Mouse (Mus musculus): ENCODE data around the gene Dgcr8. TPM values are rescaled to one million over a fixed set of nuclear protein-coding genes. Genes with fewer than 3 reads are reported as not detected.
A peak's percentile ranks its signal among the peaks of the same experiment; 100 is the strongest.

Dgcr8 gene
- polyA plus RNA-seq, 1 experiment from 2014 or later, result 20.3 TPM

- no peak within 1 kb of the TSS for H3K9ac ChIP-seq (ENCODE audit: low read length)
- ATAC-seq (replicated peaks; ENCODE audit: extremely low read depth, insufficient read depth, low FRiP score), result no peak
- no peaks in the 10 kb centered on the region for H3K4me1 ChIP-seq (ENCODE audit: control insufficient read depth, insufficient read depth, low read length)
- WGBS, result 88% methylated on average over 2 of the region's 2 CpGs
- peaks cover 81% of the 10 kb centered on the region for H3K36me3 ChIP-seq (ENCODE audit: control insufficient read depth, insufficient read depth)
- H3K4me3 ChIP-seq (ENCODE audit: low read length), result no peak within 1 kb of the TSS
- H3K27ac ChIP-seq (ENCODE audit: low read length), result no peak within 1 kb of the TSS
- no peaks in the 10 kb centered on the region for H3K27me3 ChIP-seq (ENCODE audit: control insufficient read depth, insufficient read depth, low read length)
- H3K9me3 ChIP-seq (replicated peaks; ENCODE audit: control insufficient read depth, low read length), result no peaks in the 10 kb centered on the region
- H3K4me2 ChIP-seq (ENCODE audit: low read depth, low read length), result no peak within 1 kb of the TSS
Measured at GRCm38 (mm10) chr16:18258221-18258620, 30.8 kb downstream of the Dgcr8 start, which contains the start of gene Gm49776. TSS of gene Gm49776 (minus strand) at chr16:18258321.

GRCm38 (mm10) chr16:18253866-18254265 lies 35.2 kb downstream of the Dgcr8 start:
- Histone ChIP-seq H3K27me3 (ENCODE audit: control insufficient read depth, insufficient read depth, low read length) (no peaks in the 10 kb centered on the region), H3K4me3 (ENCODE audit: low read length) (no peak overlapping the region), H3K9ac (ENCODE audit: low read length) (no peak overlapping the region), H3K4me1 (ENCODE audit: control insufficient read depth, insufficient read depth, low read length) (peaks cover 17% of the 10 kb centered on the region), H3K9me3 (replicated peaks; ENCODE audit: control insufficient read depth, low read length) (no peaks in the 10 kb centered on the region), H3K27ac (ENCODE audit: low read length) (no peak overlapping the region), H3K4me2 (ENCODE audit: low read depth, low read length) (no peak overlapping the region), H3K36me3 (ENCODE audit: control insufficient read depth, insufficient read depth) (peaks cover 64% of the 10 kb centered on the region)
- no peak for ATAC-seq (replicated peaks; ENCODE audit: extremely low read depth, insufficient read depth, low FRiP score)
- 80% methylated on average over 1 of the region's 1 CpGs for WGBS

GRCm38 (mm10) chr16:18252736-18253135 lies 36.3 kb downstream of the Dgcr8 start:
- H3K27ac ChIP-seq (ENCODE audit: low read length), result no peak overlapping the region
- whole genome bisulfite sequencing, result 77% methylated on average over 6 of the region's 6 CpGs
- H3K27me3 ChIP-seq (ENCODE audit: control insufficient read depth, insufficient read depth, low read length), result no peaks in the 10 kb centered on the region
- peaks cover 54% of the 10 kb centered on the region for H3K36me3 ChIP-seq (ENCODE audit: control insufficient read depth, insufficient read depth)
- no peak overlapping the region for H3K4me3 ChIP-seq (ENCODE audit: low read length)
- peaks cover 17% of the 10 kb centered on the region for H3K4me1 ChIP-seq (ENCODE audit: control insufficient read depth, insufficient read depth, low read length)
- H3K9me3 ChIP-seq (replicated peaks; ENCODE audit: control insufficient read depth, low read length), result no peaks in the 10 kb centered on the region
- H3K9ac ChIP-seq (ENCODE audit: low read length), result no peak overlapping the region
- no peak for ATAC-seq (replicated peaks; ENCODE audit: extremely low read depth, insufficient read depth, low FRiP score)
- no peak overlapping the region for H3K4me2 ChIP-seq (ENCODE audit: low read depth, low read length)

- no peak for ATAC-seq (replicated peaks; ENCODE audit: extremely low read depth, insufficient read depth, low FRiP score)
- peak overlapping the region; percentile 39; the same call in 1 of the 2 replicates for H3K9ac ChIP-seq (ENCODE audit: low read length)
- H3K36me3 ChIP-seq (ENCODE audit: control insufficient read depth, insufficient read depth), result peaks cover 46% of the 10 kb centered on the region
- H3K4me1 ChIP-seq (ENCODE audit: control insufficient read depth, insufficient read depth, low read length), result peaks cover 26% of the 10 kb centered on the region
- no peak overlapping the region for H3K4me3 ChIP-seq (ENCODE audit: low read length)
- 59% methylated on average over 10 of the region's 10 CpGs for WGBS
- H3K4me2 ChIP-seq (ENCODE audit: low read depth, low read length), result peak overlapping the region; percentile 89
- no peaks in the 10 kb centered on the region for H3K27me3 ChIP-seq (ENCODE audit: control insufficient read depth, insufficient read depth, low read length)
- H3K27ac ChIP-seq (ENCODE audit: low read length), result no peak overlapping the region
- no peaks in the 10 kb centered on the region for H3K9me3 ChIP-seq (replicated peaks; ENCODE audit: control insufficient read depth, low read length)
Measured at GRCm38 (mm10) chr16:18250828-18251790, 37.9 kb downstream of the Dgcr8 start.

GRCm38 (mm10) chr16:18250231-18250630 lies 38.8 kb downstream of the Dgcr8 start:
- Histone ChIP-seq H3K36me3 (ENCODE audit: control insufficient read depth, insufficient read depth) (peaks cover 46% of the 10 kb centered on the region), H3K4me1 (ENCODE audit: control insufficient read depth, insufficient read depth, low read length) (peaks cover 26% of the 10 kb centered on the region), H3K9me3 (replicated peaks; ENCODE audit: control insufficient read depth, low read length) (no peaks in the 10 kb centered on the region), H3K4me3 (ENCODE audit: low read length) (peak overlapping the region; percentile 94), H3K9ac (ENCODE audit: low read length) (peak overlapping the region; percentile 95; the same call in 1 of the 2 replicates), H3K27ac (ENCODE audit: low read length) (peak overlapping the region; percentile 94; the same call in 1 of the 2 replicates), H3K4me2 (ENCODE audit: low read depth, low read length) (peak overlapping the region; percentile 89), H3K27me3 (ENCODE audit: control insufficient read depth, insufficient read depth, low read length) (no peaks in the 10 kb centered on the region)
- ATAC-seq (replicated peaks; ENCODE audit: extremely low read depth, insufficient read depth, low FRiP score), result no peak
- WGBS, result 63% methylated on average over 4 of the region's 4 CpGs

- H3K4me3 ChIP-seq (ENCODE audit: low read length), result peak overlapping the region; percentile 94
- no peaks in the 10 kb centered on the region for H3K9me3 ChIP-seq (replicated peaks; ENCODE audit: control insufficient read depth, low read length)
- peak overlapping the region; percentile 94 for H3K27ac ChIP-seq (ENCODE audit: low read length)
- no peaks in the 10 kb centered on the region for H3K27me3 ChIP-seq (ENCODE audit: control insufficient read depth, insufficient read depth, low read length)
- peak overlapping the region; percentile 89 for H3K4me2 ChIP-seq (ENCODE audit: low read depth, low read length)
- peak overlapping the region; percentile 95 for H3K9ac ChIP-seq (ENCODE audit: low read length)
- peaks cover 26% of the 10 kb centered on the region for H3K4me1 ChIP-seq (ENCODE audit: control insufficient read depth, insufficient read depth, low read length)
- WGBS, result 2% methylated on average over 27 of the region's 27 CpGs
- H3K36me3 ChIP-seq (ENCODE audit: control insufficient read depth, insufficient read depth), result peaks cover 54% of the 10 kb centered on the region
- ATAC-seq (replicated peaks; ENCODE audit: extremely low read depth, insufficient read depth, low FRiP score), result 0 out of 2 replicates have a peak, but pooled peaks have one; percentile 7
Measured at GRCm38 (mm10) chr16:18249364-18249967, 39.6 kb downstream of the Dgcr8 start.

- peak within 1 kb of the TSS; percentile 94 for H3K27ac ChIP-seq (ENCODE audit: low read length)
- H3K9ac ChIP-seq (ENCODE audit: low read length), result peak within 1 kb of the TSS; percentile 97
- H3K36me3 ChIP-seq (ENCODE audit: control insufficient read depth, insufficient read depth), result peaks cover 53% of the 10 kb centered on the region
- H3K4me3 ChIP-seq (ENCODE audit: low read length), result peak within 1 kb of the TSS; percentile 94
- WGBS, result under 1% methylated on average over 99 of the region's 102 CpGs
- peak within 1 kb of the TSS; percentile 89 for H3K4me2 ChIP-seq (ENCODE audit: low read depth, low read length)
- no peaks in the 10 kb centered on the region for H3K27me3 ChIP-seq (ENCODE audit: control insufficient read depth, insufficient read depth, low read length)
- H3K4me1 ChIP-seq (ENCODE audit: control insufficient read depth, insufficient read depth, low read length), result peaks cover 26% of the 10 kb centered on the region
- H3K9me3 ChIP-seq (replicated peaks; ENCODE audit: control insufficient read depth, low read length), result no peaks in the 10 kb centered on the region
- ATAC-seq (replicated peaks; ENCODE audit: extremely low read depth, insufficient read depth, low FRiP score), result peak; percentile 94
Measured at GRCm38 (mm10) chr16:18248433-18249363, 40.3 kb downstream of the Dgcr8 start, which contains the start of the genes Trmt2a and Ranbp1. TSS of gene Trmt2a (plus strand) at chr16:18248679. TSS of gene Ranbp1 (minus strand) at chr16:18248732.

Measured in heart, embryonic 16.5 days (tissue).